In the genomic region with DNA sequence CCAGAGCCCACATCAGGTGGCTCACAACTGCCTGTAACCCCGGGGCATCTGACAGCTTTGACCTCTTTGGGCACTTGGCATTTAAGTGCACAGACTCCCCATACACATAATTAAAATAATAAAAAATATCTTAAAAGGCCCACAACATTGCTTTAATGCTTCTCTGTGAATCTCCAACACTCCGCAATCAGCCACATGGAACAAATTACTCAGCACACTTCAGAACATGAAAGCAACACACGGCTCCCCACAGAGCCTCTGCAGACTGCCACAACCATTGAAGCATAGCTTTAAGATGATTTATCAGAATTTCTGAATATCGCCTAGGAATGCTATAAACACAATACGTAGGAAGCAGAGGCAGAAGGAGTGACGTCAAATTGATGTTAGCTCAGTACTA, we compare ENCODE assay signal across 20 mouse cellular contexts. TPM values are rescaled to one million over a fixed set of nuclear protein-coding genes. Genes with fewer than 3 reads are reported as not detected.
DNase-seq lines count a peak whose midpoint lies in the region; TF ChIP-seq lines count a peak whose summit lies in the region.
"Had no signal": no experiment of that assay in that cellular context is flagged by ENCODE, and none has a peak within 500 bp of the region (broad histone marks: within the 10 kb centered on the region; RNA-seq: fewer than 3 reads in every experiment).

No protein-coding gene starts in this region.

- H3K4me3 ChIP-seq in layer of hippocampus, adult 2 months, result no peak overlapping the region
- H3K4me3 ChIP-seq: embryonic facial prominence, embryonic 10.5 days; embryonic facial prominence, embryonic 12.5 days; forebrain, embryonic 13.5 days; forebrain, embryonic 15.5 days had no signal

- H3K27ac ChIP-seq in layer of hippocampus, adult 2 months, result peak overlapping the region; percentile 53; the same call in 1 of the 2 replicates
- H3K27ac ChIP-seq: embryonic facial prominence, embryonic 10.5 days; embryonic facial prominence, embryonic 12.5 days; forebrain, embryonic 13.5 days; forebrain, embryonic 15.5 days had no signal

- DNase-seq in layer of hippocampus, adult 2 months (ENCODE audit: low spot score in 2 of 2), result no peak
- no peak for DNase-seq in layer of hippocampus, adult 8-10 months (ENCODE audit: low spot score in 2 of 2)
- peak; percentile 14 for DNase-seq in retina, embryonic 14.5 days (ENCODE audit: low spot score)
- no peak for DNase-seq in retina, postnatal 1 day
- DNase-seq in mesoderm, embryonic 11.5 days (ENCODE audit: low read depth, low spot score), result peak; percentile 17
- no peak for DNase-seq in left cerebral cortex, postnatal 25 days (ENCODE audit: low spot score in 2 of 2)
- DNase-seq: adrenal gland, adult 8-10 months; adrenal gland, postnatal 14 days; adrenal gland, postnatal 36 days; B cell, adult 2 months; cerebellum, adult 11-12 months; cerebellum, adult 2 months; cerebellum, adult 9-10 months; cerebellum, postnatal 10 days; cerebellum, postnatal 25 days; forebrain, postnatal 0 days had no signal

- no peak for TF ChIP-seq CTCF in layer of hippocampus, adult 2 months (conservative IDR thresholded peaks at IDR 0.05)

- intact Hi-C loops in left cerebral cortex, postnatal 25 days (cut with DNase I), result no loop called here

RNA-seq across cellular contexts. Expression of a gene that starts 20.4 kb away (rescaled TPM):
- 10 to 100 TPM; 59.9 to 62.3 TPM for total RNA-seq in layer of hippocampus, adult 2 months (2021)
- 10 to 100 TPM; 59.8 to 75.9 (median 66.7) TPM for total RNA-seq in layer of hippocampus, adult 8-10 months (2022)
- 10 to 100 TPM; 74.8 to 81.5 TPM for total RNA-seq in left cerebral cortex, postnatal 25 days (2021)

RNA-seq across cellular contexts. Expression of a gene that starts 26.8 kb away (rescaled TPM):
- 100 to 1,000 TPM; 272 to 275 TPM for total RNA-seq in layer of hippocampus, adult 2 months (2021)
- total RNA-seq in layer of hippocampus, adult 8-10 months (2022), result 100 to 1,000 TPM; 230 to 304 (median 242) TPM
- 100 to 1,000 TPM; 267 to 283 TPM for total RNA-seq in left cerebral cortex, postnatal 25 days (2021)

Comparison
In these comparisons a context has a peak if more than half of its experiments do, and no peak if none do; other contexts are left out.
1. DNase-seq: peak in retina, embryonic 14.5 days (single experiment) and mesoderm, embryonic 11.5 days (single experiment); none in layer of hippocampus, adult 2 months (0 of 2), layer of hippocampus, adult 8-10 months (0 of 2), retina, postnatal 1 day (single experiment) and left cerebral cortex, postnatal 25 days (0 of 2).